Mouse (Mus musculus) cerebellum, adult 9-10 months (tissue): ENCODE measurements around the gene Myrip.

ENCODE experiments used
- DNase-seq: peaks from one replicate; pipeline ENCODE4 v3.0.0; 2022

Gene Myrip

DNA sequence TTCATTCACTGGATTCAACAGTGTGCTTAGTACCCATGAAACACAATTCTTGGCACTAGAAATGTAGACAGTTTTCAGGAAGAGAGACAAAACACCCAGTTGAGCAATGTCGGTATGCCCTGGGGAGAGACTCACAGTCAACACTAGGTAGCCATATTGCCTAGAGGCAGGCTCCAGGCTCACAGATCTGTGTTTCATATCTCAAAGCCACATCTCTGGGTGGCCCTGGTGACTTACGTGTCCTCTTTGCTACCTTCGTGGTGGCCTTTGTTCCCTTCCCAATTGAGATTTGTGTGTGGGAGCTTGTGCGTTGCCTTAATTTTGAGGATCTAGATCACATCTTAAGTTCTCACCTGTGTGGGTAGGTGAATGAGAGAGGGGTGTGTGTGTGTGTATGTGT lies 181.1 kb downstream of the Myrip start:
- no peak for DNase-seq

DNA sequence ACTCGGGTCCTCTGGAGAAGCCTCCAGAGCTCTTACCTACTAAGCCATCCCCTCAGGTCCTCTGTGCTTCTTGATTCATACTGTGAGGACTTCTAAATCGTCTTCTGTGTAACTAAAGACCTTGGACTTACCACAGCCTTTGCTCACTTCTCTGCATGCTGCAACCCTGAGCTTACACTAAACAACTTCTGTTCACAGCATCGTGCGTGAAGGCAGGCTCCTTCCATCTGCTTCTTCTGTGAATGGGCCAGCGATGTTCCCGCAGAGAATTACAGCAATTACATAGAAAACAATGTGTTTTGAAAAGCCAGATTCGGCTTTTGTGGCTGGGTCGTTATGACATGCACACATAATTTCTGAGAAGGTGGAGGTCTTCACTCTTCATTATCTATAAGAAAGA lies 181.8 kb downstream of the Myrip start:
- DNase-seq: no peak

GRCm38 (mm10) chr9:120487076-120487475 lies 185.8 kb downstream of the Myrip start:
- no peak for DNase-seq

- no peak for DNase-seq
Observed at GRCm38 (mm10) chr9:120491509-120491908, 190.2 kb downstream of the Myrip start.

DNA sequence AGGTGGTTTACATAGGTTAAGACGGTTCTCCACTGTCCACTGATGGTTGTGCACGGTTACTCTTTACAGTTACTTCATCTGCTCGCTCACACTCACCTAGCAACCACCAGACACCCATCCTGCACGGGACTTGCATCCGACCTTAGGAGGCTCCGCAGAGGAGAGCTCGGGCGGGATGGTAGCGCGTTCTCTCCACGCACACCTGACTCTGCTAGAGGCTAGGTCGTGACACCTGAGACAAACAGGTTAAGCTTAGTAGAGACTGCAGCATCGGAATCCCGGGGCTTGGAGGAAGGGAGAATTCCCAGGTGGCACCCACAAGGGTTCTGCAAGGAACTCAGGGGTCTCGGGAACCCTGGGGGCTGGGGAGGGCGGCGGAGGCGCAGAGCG lies 190.7 kb downstream of the Myrip start, which contains the start of gene Eif1b:
Gene Eif1b (plus strand): TSS at position 223 of the 390 bp plus-strand sequence.
- no peak for DNase-seq

GRCm38 (mm10) chr9:120492400-120493351 lies 191.4 kb downstream of the Myrip start:
- peak; percentile 78 for DNase-seq

DNA sequence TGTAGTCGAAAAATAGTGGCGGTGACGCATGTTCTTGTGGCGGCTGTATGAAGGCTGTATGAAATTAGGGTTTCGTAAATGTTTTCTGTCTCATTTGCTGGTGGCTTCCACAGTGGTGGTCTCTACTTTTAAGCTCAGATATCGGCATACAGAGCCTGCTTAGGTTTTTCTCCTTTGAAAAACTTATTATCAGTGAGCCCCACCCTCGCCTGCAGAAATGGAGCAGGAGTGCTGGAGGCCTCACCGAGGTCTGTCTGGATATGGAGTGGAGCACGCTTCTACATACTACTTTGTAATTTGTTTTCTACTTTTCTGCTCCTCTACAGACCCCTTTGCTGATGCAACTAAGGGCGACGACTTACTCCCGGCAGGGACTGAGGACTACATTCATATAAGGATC lies 192.5 kb downstream of the Myrip start:
- DNase-seq: no peak

GRCm38 (mm10) chr9:120496691-120497090 lies 195.4 kb downstream of the Myrip start:
- peak; percentile 86 for DNase-seq

DNA sequence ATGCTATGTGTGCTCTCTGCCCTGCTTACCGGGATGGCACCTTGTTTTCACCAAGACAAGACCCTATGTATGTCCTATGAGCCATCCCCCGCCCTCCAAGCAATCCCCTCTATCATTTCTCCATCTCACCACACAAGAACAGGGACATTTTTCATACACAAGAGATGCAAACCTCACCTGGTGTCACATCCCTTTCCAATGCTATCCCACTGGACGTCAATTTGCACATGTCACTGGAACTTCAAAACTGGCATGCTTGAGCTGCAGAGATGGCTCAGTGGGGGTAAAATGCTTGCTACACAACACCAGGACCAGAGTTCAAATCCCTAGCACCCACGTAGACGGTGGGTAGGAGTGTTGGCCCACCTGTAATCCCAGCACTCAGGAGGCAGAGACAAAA lies 196.7 kb downstream of the Myrip start:
- no peak for DNase-seq

DNA sequence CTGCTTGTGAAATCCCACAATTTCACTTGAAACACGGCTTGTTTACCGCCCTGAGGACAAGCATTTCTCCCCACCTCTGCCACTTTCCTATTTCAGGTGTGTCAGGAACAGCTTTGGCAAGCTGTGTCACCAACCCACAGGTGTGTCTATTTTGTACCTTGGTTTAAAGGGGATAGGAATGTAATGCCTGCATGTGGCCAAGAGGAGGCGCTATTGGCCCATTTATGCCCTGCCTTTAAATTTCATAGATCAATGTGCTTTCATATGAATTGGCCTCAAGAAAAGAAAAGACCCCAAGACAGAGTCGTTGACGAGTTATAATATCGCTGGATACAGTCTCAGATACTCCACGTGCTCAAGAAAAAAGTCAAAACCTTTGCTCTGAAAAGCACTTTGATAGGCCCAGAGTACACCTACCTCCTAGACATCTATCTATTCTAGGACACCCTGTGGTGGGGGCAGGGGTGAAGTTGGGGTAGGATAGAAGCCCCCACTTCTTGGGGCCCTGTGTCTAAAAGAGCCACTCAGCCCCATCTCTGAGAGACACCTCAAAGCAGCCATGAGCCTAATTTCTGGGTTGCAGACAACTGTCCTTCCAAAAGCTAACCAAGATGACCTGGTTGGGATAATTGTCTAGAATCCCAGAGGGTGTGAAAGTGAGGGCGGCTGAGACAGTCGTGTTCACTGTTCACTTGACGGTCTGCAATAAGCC lies 200.0 kb downstream of the Myrip start:
- no peak for DNase-seq

DNA sequence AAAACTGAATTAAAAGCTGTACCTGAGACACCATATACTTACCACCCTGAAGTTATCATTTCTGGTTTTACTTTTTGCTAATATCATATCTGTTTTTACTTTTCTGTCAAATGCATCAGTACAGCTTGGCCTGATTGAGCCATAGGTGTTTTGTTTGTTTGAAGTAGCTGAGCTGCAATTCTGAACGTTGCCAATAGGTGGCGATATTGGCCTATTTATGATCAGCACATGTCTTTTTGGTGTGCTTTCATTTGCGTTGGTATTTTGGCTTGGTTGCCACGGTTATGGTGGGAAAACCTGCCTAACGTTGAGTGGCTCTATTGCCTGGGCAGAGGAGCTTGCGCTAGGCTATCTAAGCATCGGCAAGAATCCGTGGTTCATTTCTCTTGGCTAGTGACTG lies 200.7 kb downstream of the Myrip start:
- peak; percentile 82 for DNase-seq

DNA sequence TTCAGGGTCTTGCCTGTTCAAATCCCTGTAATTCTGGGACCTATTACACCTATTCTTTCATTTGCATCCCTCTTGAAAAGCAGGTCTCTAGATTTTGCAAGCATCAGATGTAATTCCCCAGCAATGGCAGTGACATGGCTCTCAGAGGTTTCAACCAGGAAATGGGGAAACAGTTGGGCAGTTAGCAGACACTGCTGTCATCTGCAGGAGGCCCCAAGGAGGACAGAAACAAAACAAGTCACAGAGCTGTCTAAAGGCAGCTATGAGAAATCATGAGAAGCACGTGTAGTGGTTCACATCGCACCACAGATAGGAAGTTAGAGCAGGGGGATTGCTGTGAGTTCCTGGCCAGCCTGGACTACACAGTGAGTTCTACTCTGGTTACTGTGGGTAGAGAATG lies 203.1 kb downstream of the Myrip start:
- no peak for DNase-seq

- no peak for DNase-seq
Observed at GRCm38 (mm10) chr9:120511781-120512180, 210.5 kb downstream of the Myrip start.

- DNase-seq: no peak
Observed at GRCm38 (mm10) chr9:120516720-120517119, 215.4 kb downstream of the Myrip start.

GRCm38 (mm10) chr9:120518946-120519345 lies 217.6 kb downstream of the Myrip start:
- DNase-seq: no peak

DNA sequence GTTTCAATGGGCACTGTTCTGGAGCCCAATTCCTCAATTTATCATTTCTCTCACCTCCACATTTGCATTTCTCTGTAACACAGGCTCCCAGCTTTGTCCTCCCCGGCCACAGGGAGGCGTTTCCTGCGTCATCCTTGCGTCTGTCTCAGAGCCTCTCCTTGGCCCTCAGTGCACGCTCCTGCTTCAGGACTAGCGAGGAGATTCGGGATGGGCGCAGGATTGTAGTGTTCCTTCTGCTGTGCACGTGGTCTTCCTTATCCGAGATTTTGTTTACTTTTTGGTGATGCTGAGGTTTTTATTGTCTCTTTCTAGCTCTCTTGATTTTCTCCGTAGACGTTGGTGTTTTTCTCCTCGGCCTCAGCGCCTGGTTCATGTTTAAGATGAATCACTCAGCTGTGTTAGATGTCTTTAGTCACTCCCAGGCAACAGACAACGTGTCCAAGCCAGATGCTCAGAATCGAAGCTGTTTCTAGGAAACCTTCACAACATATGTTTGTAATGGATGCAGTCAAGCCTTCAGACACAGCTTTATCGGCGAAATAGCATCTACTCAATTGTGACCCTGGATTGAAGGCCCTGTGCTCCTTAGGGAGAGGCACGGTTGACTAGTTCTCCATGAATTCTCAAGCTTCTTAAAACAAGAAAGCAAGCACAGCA lies 218.3 kb downstream of the Myrip start:
- DNase-seq: no peak

DNA sequence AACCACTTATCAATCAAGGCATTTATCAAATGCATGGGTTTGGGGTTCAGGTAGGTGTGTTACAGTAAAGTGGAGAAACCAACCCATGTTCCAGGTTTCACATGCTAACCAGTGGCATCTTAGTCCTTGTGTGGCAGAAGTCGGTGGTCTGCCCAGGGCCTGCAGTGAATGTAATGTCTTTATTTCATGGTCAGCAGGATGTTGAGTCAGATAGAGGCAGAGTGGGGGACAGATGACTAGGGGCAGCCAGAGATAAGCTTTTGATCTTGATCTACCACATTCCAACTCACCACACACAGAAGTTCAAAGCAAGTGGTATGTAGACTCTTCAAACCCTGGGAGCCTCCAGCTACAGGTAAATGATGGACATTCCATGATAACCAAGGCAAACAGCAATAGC lies 219.8 kb downstream of the Myrip start:
- no peak for DNase-seq
